Mouse (Mus musculus) megakaryocyte, embryonic 14.5 days (primary cell): Measurements from ENCODE around the gene Unc79.

Source experiments
- FLI1 ChIP-seq: IDR thresholded peaks from 2 replicates; pipeline ENCODE4 v1.6.1; 2012; ENCODE audit warnings: low read length, inconsistent platforms, mixed read lengths
- GATA1 ChIP-seq: IDR thresholded peaks from 3 replicates; pipeline ENCODE4 v1.6.1; 2012; ENCODE audit warnings: mixed read lengths, low read length, inconsistent platforms, borderline replicate concordance

DNA sequence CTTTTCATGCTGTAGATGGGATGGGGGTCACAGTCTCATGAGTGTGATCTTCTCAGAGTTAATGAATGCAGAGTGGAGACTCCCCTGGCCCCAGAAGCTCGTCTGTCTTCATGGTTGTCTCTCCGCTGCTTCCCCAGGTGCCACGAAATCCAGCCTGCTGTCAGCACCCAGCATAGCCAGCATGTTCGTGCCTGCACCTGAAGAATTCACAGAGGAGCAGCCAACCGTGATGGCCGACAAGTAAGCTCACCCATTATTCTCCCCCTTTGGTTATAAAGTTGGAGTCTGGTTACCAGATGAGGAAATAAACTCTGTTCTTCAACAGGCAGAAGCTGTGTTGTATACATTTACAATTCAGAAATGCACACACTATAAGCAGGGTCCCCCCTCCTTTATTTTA lies 182.8 kb downstream of the Unc79 start:
- TF ChIP-seq GATA1 (no peak), FLI1 (no peak)
